Mouse (Mus musculus) lung, postnatal 0 days (tissue): ENCODE results near the gene Glmp. TPM values are rescaled to one million over a fixed set of nuclear protein-coding genes. Genes with fewer than 3 reads are reported as not detected.
"Not testable (repeated sequence)": the region's sequence is repeated elsewhere in the genome, so short reads cannot be mapped to it uniquely, and the experiment has no call there.

ENCODE experiments used
- ATAC-seq: fragments of 200-750 bp; cut with Nextera tagmentation; 2 replicates; pipeline ENCODE4 v1.8.0; 2017; ENCODE audit warnings: moderate library complexity
- DNase-seq: peaks from one replicate; pipeline ENCODE4 v3.0.0-alpha.2; 2016; ENCODE audit warnings: low spot score
- H3K27ac ChIP-seq: fragments of 300-500 bp; sonication (generic); 2 replicates; pipeline ENCODE4 v1.5.1; 2014; ENCODE audit warnings: antibody characterized with exemption, mild to moderate bottlenecking, low read length, mixed read lengths
- H3K27me3 ChIP-seq: fragments of 300-500 bp; sonication (generic); replicated peaks from 2 replicates; pipeline ENCODE4 v1.6.1; 2014; ENCODE audit warnings: low read length, mixed read lengths; ENCODE audit not compliant: insufficient read depth
- H3K36me3 ChIP-seq: fragments of 300-500 bp; sonication (generic); 2 replicates; pipeline ENCODE4 v1.6.1; 2014; ENCODE audit warnings: low read length, mixed read lengths; ENCODE audit not compliant: insufficient read depth
- H3K4me1 ChIP-seq: fragments of 300-500 bp; sonication (generic); 2 replicates; pipeline ENCODE4 v1.6.1; 2014; ENCODE audit warnings: antibody characterized with exemption, low read depth, low read length, mixed read lengths; ENCODE audit not compliant: insufficient read depth
- H3K4me2 ChIP-seq: fragments of 300-500 bp; sonication (generic); replicated peaks from 2 replicates; pipeline ENCODE4 v1.6.1; 2014; ENCODE audit warnings: low read depth, mild to moderate bottlenecking, low read length, moderate library complexity, mixed read lengths
- H3K4me3 ChIP-seq: fragments of 300-500 bp; sonication (generic); 2 replicates; pipeline ENCODE4 v1.5.1; 2014; ENCODE audit warnings: low read depth, low read length
- H3K9ac ChIP-seq: fragments of 300-500 bp; sonication (generic); replicated peaks from 2 replicates; pipeline ENCODE4 v1.6.1; 2014; ENCODE audit warnings: low read depth, mild to moderate bottlenecking
- H3K9me3 ChIP-seq: fragments of 300-500 bp; sonication (generic); 2 replicates; pipeline ENCODE4 v1.6.1; 2016; ENCODE audit warnings: low read length, mixed read lengths
- WGBS: fragments of 180-500 bp; shearing (Covaris S2); extraction: QIAGEN DNeasy Blood & Tissue Kit; methylation state at CpG from one replicate; pipeline ENCODE4 v1.1.7; 2014; 5-methylcytosine and 5-hydroxymethylcytosine counted together
- polyA plus RNA-seq: library from polyadenylated mRNA; unstranded; fragments of >200 nt; fragmentation: Nextera tagmentation; extraction: Ambion mirVana; gene quantifications from 2 replicates; pipeline ENCODE4 v1.2.1, GENCODE M21; 2015

Gene Glmp
- polyA plus RNA-seq, 1 experiment from 2014 or later: 273 TPM

DNA sequence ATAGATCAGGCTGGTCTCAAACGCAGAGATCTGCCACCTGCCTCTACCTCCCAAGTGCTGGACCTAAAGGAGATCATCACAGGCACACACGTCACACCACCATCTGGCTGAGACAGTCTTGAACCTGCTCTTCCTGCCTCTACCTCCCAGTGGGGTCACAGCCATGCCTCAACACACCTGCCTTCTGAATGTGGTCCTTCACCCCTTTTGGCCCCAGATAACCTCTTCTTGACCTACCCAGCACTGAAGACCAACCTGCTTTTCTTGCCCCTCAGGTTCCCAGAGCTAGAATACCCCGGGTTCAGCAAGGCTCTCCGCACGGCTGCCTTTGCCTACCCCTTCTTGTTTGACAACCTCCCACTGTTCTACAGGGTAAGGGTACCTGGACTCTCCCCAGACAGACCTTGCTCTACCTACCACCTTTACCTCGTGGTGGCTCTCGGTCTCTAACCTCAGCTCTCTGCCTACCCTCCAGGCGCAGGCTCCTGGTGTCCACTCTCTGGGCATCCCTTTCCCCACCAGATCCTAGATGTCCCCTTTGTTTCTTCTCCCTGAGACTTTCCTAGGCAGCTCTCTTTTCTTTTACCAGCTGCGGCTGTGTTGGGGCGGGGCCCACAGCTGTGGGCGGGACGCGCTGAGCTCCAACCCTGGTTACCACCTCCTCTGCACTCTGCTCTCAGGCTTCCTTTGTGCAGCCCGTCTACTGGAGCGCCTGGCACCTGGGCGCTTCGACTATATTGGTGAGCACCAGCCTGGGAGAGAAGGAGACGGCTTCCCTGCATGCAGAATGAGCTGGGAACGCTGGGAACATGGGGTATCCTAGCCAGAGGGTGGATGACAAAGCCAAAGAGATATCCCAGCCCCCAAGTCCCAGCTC, 51.2 kb downstream of the Glmp start:
- peak; percentile 68 for DNase-seq
- H3K4me3 ChIP-seq: not testable (repeated sequence)
- 8% methylated on average over 18 of the region's 19 CpGs for WGBS

DNA sequence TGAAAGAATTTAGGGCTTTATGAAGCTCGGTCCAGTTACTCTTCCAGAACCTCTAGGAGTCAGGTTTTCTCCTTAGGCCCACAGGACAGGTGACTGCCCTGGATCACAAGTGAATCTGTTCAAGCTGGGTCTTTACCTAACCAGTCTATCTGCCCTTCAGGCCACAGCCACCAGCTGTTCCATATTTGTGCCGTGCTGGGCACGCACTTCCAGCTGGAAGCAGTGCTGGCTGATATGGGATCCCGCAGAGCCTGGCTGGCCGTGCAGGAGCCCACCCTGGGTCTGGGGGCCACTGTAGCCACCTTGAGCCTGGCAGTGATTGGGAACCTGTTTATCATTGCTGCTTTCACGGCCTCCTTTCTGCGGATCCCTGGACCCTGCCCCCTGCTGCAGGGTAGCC, 51.8 kb downstream of the Glmp start:
- ATAC-seq, H3K27ac ChIP-seq: not testable (repeated sequence)

More for the DNA sequence above, 51.2 kb downstream of the Glmp start:
- H3K27ac ChIP-seq, H3K9me3 ChIP-seq, H3K27me3 ChIP-seq, H3K4me1 ChIP-seq, H3K9ac ChIP-seq, H3K36me3 ChIP-seq: not testable (repeated sequence)
- 0 out of 2 replicates have a peak overlapping the region, but pooled peaks have one; percentile 11 for H3K4me2 ChIP-seq
- ATAC-seq: peak; percentile 90

DNA sequence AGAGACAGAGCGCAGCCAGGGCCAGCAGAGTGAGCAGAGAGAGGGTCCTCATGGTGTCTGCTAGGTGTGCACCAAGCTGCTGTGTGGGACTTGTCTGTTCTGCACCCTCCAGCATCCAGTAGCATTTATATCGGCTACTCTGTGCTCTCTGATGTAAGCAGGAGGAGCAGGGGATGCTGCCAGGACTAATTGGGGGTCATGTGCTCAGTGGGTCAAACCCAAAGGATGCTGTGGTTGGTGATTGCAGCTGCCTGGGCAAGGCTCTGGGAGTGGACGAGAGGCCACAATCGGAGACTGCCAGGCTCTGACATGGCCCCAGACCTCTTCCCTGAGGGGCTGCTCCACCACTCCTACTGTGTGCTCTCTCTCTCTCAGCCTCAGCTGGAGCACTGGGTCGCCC, 53.8 kb downstream of the Glmp start, which contains the start of gene Bglap2:
Gene Bglap2 (minus strand): TSS at position 101 of the 400 bp plus-strand sequence.
- 70% methylated on average over 4 of the region's 5 CpGs for WGBS
- not testable (repeated sequence) for H3K4me3 ChIP-seq, H3K9ac ChIP-seq, H3K27ac ChIP-seq, DNase-seq, ATAC-seq, H3K4me2 ChIP-seq, H3K27me3 ChIP-seq, H3K36me3 ChIP-seq, H3K9me3 ChIP-seq, H3K4me1 ChIP-seq

More for the DNA sequence above, 51.8 kb downstream of the Glmp start:
- not testable (repeated sequence) for H3K27me3 ChIP-seq, H3K4me1 ChIP-seq, H3K4me3 ChIP-seq, H3K36me3 ChIP-seq, DNase-seq, H3K9me3 ChIP-seq, H3K9ac ChIP-seq, H3K4me2 ChIP-seq
- WGBS: 35% methylated on average over 5 of the region's 7 CpGs

Other genes with a start within 250 kb of the Glmp start
- not detected in 2 replicates for gene Ttc24, start 246.7 kb upstream of the Glmp start, polyA plus RNA-seq
- gene Iqgap3, start 243.1 kb upstream of the Glmp start, polyA plus RNA-seq: 0.92 and 1.6 TPM in 2 replicates
- gene Mef2d, start 182.7 kb upstream of the Glmp start, polyA plus RNA-seq: 14.4 and 15.4 TPM in 2 replicates
- gene Rhbg, start 70.3 kb upstream of the Glmp start, polyA plus RNA-seq: 3.9 and 4.9 TPM in 2 replicates
- 1.8 and 2.0 TPM in 2 replicates for gene Gm38392, start 37.8 kb upstream of the Glmp start, polyA plus RNA-seq
- 10.8 and 13.1 TPM in 2 replicates for gene Tsacc, start 28.0 kb upstream of the Glmp start, polyA plus RNA-seq
- 173 and 177 TPM in 2 replicates for gene Cct3, start 27.9 kb upstream of the Glmp start, polyA plus RNA-seq
- gene Tmem79, start 11.1 kb downstream of the Glmp start, polyA plus RNA-seq: 9.0 and 9.6 TPM in 2 replicates
- gene Smg5, start 11.2 kb downstream of the Glmp start, polyA plus RNA-seq: 19.7 and 19.8 TPM in 2 replicates
- gene Paqr6, start 39.6 kb downstream of the Glmp start, polyA plus RNA-seq: 4.3 and 5.3 TPM in 2 replicates
- 0.14 and 0.39 TPM in 2 replicates for gene Bglap3, start 47.7 kb downstream of the Glmp start, polyA plus RNA-seq
- not detected in 2 replicates for gene Bglap2, start 53.7 kb downstream of the Glmp start, polyA plus RNA-seq
- gene Bglap, start 59.4 kb downstream of the Glmp start, polyA plus RNA-seq: not detected in 2 replicates
- gene Pmf1, start 85.3 kb downstream of the Glmp start, polyA plus RNA-seq: 27.9 and 30.6 TPM in 2 replicates
- gene Slc25a44, start 100.1 kb downstream of the Glmp start, polyA plus RNA-seq: 9.3 and 11.3 TPM in 2 replicates
- 9.0 and 9.2 TPM in 2 replicates for gene Sema4a, start 136.2 kb downstream of the Glmp start, polyA plus RNA-seq
- gene Lmna, start 184.9 kb downstream of the Glmp start, polyA plus RNA-seq: 185 and 216 TPM in 2 replicates
- gene Mex3a, start 207.4 kb downstream of the Glmp start, polyA plus RNA-seq: 2.6 and 3.4 TPM in 2 replicates
- gene Rab25, start 223.3 kb downstream of the Glmp start, polyA plus RNA-seq: 61.4 and 61.8 TPM in 2 replicates
- gene Lamtor2, start 228.1 kb downstream of the Glmp start, polyA plus RNA-seq: 138 and 143 TPM in 2 replicates
- 18.4 and 22.6 TPM in 2 replicates for gene Ubqln4, start 228.7 kb downstream of the Glmp start, polyA plus RNA-seq